Mouse (Mus musculus): ENCODE measurements around the gene Rprm. TPM values are rescaled to one million over a fixed set of nuclear protein-coding genes. Genes with fewer than 3 reads are reported as not detected.

The Rprm gene
- polyA plus RNA-seq (2016; fragmentation: Nextera tagmentation; extraction: Ambion mirVana) = 83.9 and 90.5 TPM in 2 replicates

DNA sequence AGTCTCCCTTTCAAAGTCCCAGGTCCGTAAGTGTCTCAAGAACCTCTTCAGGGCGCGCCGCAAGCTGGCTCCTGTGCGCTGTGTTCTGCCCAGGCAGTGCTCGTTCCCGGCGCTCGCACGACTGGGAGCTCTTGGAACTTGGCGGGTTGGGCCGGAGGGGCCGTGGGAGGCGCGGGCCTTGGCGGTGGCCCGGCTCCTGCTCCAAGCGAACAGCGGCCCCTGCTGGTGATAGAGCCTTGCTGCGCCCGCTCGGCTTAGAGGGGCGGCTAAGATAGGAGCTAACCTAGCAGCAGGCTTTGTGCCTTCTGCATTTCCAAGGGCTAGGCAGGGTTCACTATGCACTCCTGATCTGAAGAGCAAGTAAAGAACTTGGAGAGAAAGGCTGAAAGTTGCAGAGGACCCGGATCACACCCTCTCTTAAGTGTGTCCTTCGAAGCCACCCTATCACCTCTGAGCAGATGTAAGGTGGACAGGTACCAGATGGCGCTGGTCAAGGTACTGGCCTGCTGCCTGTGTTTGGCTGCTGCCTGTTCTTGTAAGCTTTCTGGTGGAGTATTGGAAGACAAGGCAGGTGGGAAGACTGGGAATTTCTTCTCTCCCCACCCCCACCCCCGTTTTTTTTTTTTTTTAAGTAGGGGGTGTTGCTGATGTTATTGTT is at the start of gene Rprm:
TSS of gene Rprm (minus strand) at position 123 of the 658 bp plus-strand sequence.
- H3K4me1 ChIP-seq = peaks cover 24% of the 10 kb centered on the region
- H3K4me3 ChIP-seq (replicated peaks) = peak within 1 kb of the TSS; percentile 55
- peaks cover 22% of the 10 kb centered on the region for H3K27me3 ChIP-seq
- no peaks in the 10 kb centered on the region for H3K9me3 ChIP-seq
- H3K36me3 ChIP-seq (replicated peaks) = no peaks in the 10 kb centered on the region
- H3K4me2 ChIP-seq = peak within 1 kb of the TSS; percentile 66
- 5% methylated on average over 27 of the region's 27 CpGs for WGBS
- ATAC-seq (ENCODE audit: low FRiP score) = peak; percentile 95
- peak within 1 kb of the TSS; percentile 87 for H3K27ac ChIP-seq
- H3K9ac ChIP-seq = peak within 1 kb of the TSS; percentile 60

DNA sequence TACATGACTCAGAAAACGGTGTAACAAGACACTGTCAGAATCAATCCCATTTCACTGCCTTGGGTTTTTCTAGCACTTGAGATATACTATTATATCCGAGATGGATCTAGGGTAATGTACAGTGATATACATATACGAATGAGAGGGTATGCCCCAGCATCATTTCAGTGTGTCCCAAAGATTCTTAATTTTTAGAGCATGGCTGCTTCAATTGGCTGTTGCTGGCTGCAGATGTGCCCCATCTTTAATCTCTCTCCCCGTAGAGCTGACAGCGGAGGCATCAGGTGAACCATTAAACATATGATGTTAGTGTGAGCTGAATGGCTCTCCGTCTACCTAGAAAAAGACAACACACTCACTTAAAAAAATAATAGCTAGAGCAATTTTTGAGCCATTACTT is 34.0 kb upstream of the Rprm start:
- Histone ChIP-seq H3K4me1 (no peaks in the 10 kb centered on the region), H3K27me3 (no peaks in the 10 kb centered on the region), H3K9ac (no peak overlapping the region), H3K27ac (no peak overlapping the region), H3K9me3 (no peaks in the 10 kb centered on the region), H3K4me2 (no peak overlapping the region), H3K4me3 (replicated peaks) (no peak overlapping the region), H3K36me3 (replicated peaks) (no peaks in the 10 kb centered on the region)
- ATAC-seq (ENCODE audit: low FRiP score) = peak; percentile 39; the same call in 1 of the 2 replicates
- WGBS = 74% methylated on average over 6 of the region's 6 CpGs

DNA sequence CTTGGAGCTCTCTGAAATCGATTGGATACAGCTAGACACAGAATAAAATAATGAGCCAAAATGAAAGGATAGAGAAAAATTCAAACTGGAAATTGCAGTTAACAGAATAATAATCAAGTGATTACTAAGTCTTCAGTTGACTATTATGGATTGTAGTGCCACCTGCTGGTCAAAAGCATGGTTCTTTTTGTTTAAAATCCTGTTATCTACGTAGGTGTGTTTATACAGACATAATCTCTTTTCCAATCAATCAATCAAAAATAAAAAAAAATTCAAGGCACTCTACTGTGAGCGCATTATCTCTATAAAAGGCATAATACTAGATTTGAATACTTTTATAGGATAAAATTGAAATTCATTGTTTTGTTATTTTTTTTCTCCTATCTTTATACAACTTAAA is 33.5 kb upstream of the Rprm start:
- WGBS = 27% methylated on average over 3 of the region's 3 CpGs
- no peaks in the 10 kb centered on the region for H3K4me1 ChIP-seq
- no peaks in the 10 kb centered on the region for H3K27me3 ChIP-seq
- no peak overlapping the region for H3K9ac ChIP-seq
- no peak overlapping the region for H3K27ac ChIP-seq
- H3K9me3 ChIP-seq = no peaks in the 10 kb centered on the region
- no peaks in the 10 kb centered on the region for H3K36me3 ChIP-seq (replicated peaks)
- no peak overlapping the region for H3K4me3 ChIP-seq (replicated peaks)
- peak; percentile 23; the same call in 1 of the 2 replicates for ATAC-seq (ENCODE audit: low FRiP score)
- no peak overlapping the region for H3K4me2 ChIP-seq

DNA sequence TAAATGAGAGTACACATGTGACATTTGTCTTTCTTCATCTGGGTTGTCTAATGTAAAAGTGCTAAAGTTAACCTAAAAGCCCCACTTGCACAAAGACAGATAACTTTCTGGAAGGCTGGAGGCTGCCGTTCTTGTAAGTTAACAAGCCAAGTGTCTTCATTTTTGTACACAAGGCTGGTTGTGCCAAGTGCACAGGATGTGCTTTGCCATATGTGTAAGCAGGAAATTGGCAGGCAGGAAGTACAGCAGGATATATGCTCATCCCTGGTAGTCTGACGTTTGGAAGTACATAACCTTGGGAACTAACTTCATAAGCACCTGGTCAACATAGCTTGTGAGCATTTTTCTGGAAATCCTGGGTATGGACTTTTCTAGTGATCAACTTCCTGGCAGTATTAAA is 25.9 kb upstream of the Rprm start:
- no peak overlapping the region for H3K4me2 ChIP-seq
- H3K36me3 ChIP-seq (replicated peaks) = no peaks in the 10 kb centered on the region
- H3K4me3 ChIP-seq (replicated peaks) = no peak overlapping the region
- no peaks in the 10 kb centered on the region for H3K4me1 ChIP-seq
- ATAC-seq (ENCODE audit: low FRiP score) = no peak
- 77% methylated on average over 2 of the region's 2 CpGs for WGBS
- no peak overlapping the region for H3K9ac ChIP-seq
- no peak overlapping the region for H3K27ac ChIP-seq
- no peaks in the 10 kb centered on the region for H3K9me3 ChIP-seq
- H3K27me3 ChIP-seq = no peaks in the 10 kb centered on the region

DNA sequence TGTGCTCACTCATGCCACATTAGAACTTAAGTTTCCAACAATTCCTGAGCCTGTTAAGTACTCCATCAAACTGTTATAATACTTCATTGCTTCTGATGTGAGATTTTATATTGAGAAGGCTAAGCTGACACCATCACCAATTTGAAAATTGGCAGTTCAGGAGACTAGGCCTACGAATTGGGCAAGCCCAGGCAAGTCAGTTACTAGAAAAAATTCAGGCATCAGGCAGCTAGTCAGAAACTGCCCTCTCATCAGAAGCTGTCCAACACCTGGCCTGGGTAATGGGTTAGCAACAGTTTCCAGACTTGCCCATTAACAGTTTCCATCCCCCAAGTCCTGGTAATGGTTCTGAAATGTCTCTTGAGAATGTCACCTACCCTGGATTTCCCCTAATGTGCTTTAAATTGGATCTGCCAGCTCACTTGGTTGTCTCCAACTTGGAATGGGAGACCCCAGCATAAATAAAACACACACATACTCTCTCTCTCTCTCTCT is 20.9 kb upstream of the Rprm start:
- 68% methylated on average over 1 of the region's 1 CpGs for WGBS
- Histone ChIP-seq H3K27ac (no peak overlapping the region), H3K9ac (no peak overlapping the region), H3K4me1 (no peaks in the 10 kb centered on the region), H3K4me2 (no peak overlapping the region), H3K9me3 (no peaks in the 10 kb centered on the region), H3K36me3 (replicated peaks) (no peaks in the 10 kb centered on the region), H3K4me3 (replicated peaks) (no peak overlapping the region), H3K27me3 (no peaks in the 10 kb centered on the region)
- ATAC-seq (ENCODE audit: low FRiP score) = no peak

DNA sequence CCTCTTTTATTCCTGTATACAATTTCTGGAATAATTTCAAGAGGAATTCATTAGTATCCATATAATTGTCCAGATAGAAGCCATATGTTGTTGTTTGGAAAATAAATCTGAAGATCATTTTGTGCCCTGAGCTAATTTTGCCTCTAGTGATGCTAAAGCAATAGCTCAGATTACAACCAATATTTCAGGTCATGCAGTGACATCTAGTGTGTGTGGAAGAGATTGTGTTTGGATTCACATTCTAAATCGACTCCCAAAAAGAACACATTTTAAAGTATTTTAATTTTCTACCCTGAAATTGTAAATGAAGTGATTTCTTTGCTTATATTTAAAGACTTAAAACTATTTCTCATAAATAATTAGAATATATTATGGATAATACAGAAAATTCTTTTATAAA is 14.6 kb upstream of the Rprm start:
- H3K4me3 ChIP-seq (replicated peaks) = no peak overlapping the region
- H3K9ac ChIP-seq = no peak overlapping the region
- 85% methylated on average over 1 of the region's 1 CpGs for WGBS
- no peak overlapping the region for H3K27ac ChIP-seq
- ATAC-seq (ENCODE audit: low FRiP score) = no peak
- no peak overlapping the region for H3K4me2 ChIP-seq
- no peaks in the 10 kb centered on the region for H3K9me3 ChIP-seq
- no peaks in the 10 kb centered on the region for H3K4me1 ChIP-seq
- H3K27me3 ChIP-seq = no peaks in the 10 kb centered on the region
- H3K36me3 ChIP-seq (replicated peaks) = no peaks in the 10 kb centered on the region

DNA sequence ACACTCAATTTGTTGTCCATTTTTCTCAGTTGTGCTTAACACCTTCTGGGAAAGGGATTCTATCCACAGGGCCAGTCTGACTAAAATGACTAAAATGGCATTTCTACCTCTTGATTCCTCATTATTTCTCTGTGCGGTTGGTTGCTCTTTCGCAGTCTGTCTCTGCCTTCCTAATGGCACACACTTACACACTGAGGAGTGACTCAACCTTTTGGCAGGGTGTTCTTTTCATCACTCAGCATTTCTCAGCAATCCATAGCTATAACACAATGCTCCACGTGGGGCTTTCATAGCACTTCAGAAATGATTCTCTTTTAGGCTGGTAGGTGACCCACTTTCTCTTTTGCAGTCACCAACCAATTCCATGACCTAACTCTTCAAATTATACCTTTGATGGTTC is 7.3 kb upstream of the Rprm start:
- Histone ChIP-seq H3K27ac (no peak overlapping the region), H3K36me3 (replicated peaks) (no peaks in the 10 kb centered on the region), H3K9me3 (no peaks in the 10 kb centered on the region), H3K4me2 (no peak overlapping the region), H3K27me3 (no peaks in the 10 kb centered on the region), H3K9ac (no peak overlapping the region), H3K4me1 (no peaks in the 10 kb centered on the region), H3K4me3 (replicated peaks) (no peak overlapping the region)
- 86% methylated on average over 3 of the region's 3 CpGs for WGBS
- ATAC-seq (ENCODE audit: low FRiP score) = no peak

DNA sequence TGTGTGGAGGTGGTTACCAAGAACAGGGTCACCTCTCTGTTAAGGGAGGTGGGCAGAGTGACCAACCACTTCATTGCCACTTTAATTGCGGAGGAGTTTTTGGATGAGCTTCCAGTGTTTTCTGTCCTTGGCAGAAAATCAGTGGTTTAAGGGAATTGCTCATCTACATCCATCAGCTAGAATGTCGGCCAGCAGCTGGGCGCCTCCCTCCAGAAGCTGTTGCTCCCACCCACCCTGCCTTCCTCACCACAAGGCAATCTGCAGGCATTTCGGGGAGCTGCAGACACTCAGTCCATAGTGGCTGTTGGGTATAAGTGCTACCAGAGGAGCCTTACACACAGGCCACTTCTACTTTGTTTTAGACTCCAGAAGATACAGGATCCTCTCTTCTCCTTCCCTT is 902 bp upstream of the Rprm start:
- no peaks in the 10 kb centered on the region for H3K9me3 ChIP-seq
- no peak overlapping the region for H3K27ac ChIP-seq
- H3K27me3 ChIP-seq = peaks cover 17% of the 10 kb centered on the region
- H3K4me2 ChIP-seq = no peak overlapping the region
- H3K4me3 ChIP-seq (replicated peaks) = no peak overlapping the region
- WGBS = 83% methylated on average over 4 of the region's 4 CpGs
- no peaks in the 10 kb centered on the region for H3K36me3 ChIP-seq (replicated peaks)
- H3K9ac ChIP-seq = no peak overlapping the region
- peaks cover 18% of the 10 kb centered on the region for H3K4me1 ChIP-seq
- no peak for ATAC-seq (ENCODE audit: low FRiP score)

DNA sequence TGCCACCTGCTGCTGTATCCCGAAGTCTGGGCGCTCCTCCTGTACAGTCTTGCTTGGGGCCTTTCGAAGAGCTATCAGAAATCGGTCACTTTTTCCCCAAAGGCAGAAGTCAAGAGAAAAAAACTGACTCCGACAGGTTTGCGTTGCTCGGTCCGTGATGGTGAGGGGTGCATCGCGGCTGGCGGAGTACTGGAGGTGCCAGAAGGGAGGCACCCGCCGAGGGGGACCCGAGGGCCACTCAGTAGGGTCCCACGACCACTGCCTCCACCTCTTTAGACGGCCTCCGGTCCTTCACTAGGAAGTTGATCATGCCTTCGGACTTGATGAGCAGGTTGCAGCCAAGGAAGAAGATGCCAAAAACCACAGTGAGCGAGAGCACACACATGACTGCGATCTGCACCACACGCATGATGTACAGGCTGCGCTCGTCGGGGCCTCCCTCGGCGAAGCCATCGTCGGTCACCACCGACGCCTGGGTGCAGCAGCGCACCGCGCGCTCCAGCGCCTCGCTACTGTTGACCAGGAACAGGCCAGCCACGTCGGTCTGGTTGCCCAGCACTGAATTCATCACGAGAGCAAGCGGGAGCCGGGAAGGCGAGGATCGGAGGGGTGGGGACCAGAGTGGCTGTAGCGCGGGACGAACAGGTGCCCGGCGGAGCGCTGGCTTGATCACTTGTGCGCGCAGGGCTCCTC is 469 bp downstream of the Rprm start:
- Histone ChIP-seq H3K9me3 (no peaks in the 10 kb centered on the region), H3K36me3 (replicated peaks) (no peaks in the 10 kb centered on the region), H3K4me1 (peaks cover 30% of the 10 kb centered on the region), H3K9ac (peak overlapping the region; percentile 60), H3K27me3 (peaks cover 22% of the 10 kb centered on the region), H3K4me3 (replicated peaks) (peak overlapping the region; percentile 55), H3K27ac (peak overlapping the region; percentile 87), H3K4me2 (peak overlapping the region; percentile 66)
- WGBS = under 1% methylated on average over 51 of the region's 51 CpGs
- peak; percentile 81 for ATAC-seq (ENCODE audit: low FRiP score)

DNA sequence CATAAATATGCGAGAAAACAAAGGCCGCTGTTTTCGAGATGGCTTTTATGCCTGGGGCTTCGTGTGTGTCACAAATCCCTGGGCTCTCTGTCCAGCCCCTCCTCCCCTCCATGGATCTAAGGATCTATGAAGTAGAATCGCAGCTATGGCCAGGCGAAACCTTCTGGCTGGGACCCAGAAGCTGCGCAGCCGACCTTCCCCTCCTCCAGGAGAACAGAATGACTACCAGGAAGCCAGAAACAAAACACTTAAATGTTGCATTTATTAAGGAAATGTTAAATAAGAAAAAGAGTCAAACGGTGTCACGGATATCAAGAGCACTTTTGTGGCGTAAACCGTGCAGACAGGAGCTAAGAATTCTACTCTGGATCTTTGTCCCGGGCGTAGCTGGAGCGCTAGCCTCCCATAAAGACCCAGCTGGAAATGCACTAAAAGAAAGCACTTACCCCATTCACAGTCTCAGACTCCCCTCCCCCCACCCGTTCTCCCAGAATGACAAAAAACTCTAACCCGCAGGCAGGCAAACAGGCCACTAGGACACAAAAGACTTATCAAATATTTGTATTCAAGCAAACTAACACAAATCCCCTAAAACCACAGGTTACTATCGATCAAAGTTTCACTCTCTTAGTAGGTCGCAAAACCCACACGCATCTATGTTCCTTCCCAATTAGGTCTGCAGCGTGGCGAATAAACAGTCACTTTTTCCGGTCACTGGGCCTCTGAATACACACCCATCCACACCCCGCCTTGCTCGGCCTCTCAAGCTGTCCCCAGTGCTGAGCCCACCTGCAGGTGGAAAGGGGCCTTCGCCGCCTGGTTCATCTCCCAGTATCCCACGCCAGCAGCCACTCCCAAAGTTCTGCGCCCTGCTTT is 1.3 kb downstream of the Rprm start:
- peak overlapping the region; percentile 66 for H3K4me2 ChIP-seq
- H3K36me3 ChIP-seq (replicated peaks) = no peaks in the 10 kb centered on the region
- H3K9me3 ChIP-seq = no peaks in the 10 kb centered on the region
- WGBS = under 1% methylated on average over 29 of the region's 29 CpGs
- H3K9ac ChIP-seq = peak overlapping the region; percentile 60
- peak overlapping the region; percentile 55 for H3K4me3 ChIP-seq (replicated peaks)
- peaks cover 33% of the 10 kb centered on the region for H3K4me1 ChIP-seq
- H3K27me3 ChIP-seq = peaks cover 22% of the 10 kb centered on the region
- H3K27ac ChIP-seq = peak overlapping the region; percentile 87
- peak; percentile 43 for ATAC-seq (ENCODE audit: low FRiP score)

DNA sequence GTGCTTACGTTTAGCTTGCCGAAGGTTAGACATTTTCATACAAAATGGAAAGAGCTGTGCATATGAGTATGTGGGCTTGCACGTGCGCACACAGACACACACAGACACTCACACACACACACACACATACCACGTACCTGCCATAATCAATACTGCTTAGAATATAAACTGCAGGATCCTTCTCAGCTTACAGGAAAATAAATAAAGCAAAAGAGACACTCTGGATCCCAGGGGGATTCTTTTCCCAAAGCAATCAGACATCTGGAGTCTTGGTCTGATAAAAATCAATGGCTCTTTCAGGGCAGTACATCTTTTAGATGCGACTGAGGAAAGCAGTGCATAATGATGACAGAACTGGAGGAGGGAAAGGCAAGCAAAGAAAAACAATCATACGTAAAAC is 6.4 kb downstream of the Rprm start:
- Histone ChIP-seq H3K36me3 (replicated peaks) (no peaks in the 10 kb centered on the region), H3K4me3 (replicated peaks) (no peak overlapping the region), H3K9ac (no peak overlapping the region), H3K4me2 (no peak overlapping the region), H3K4me1 (peaks cover 23% of the 10 kb centered on the region), H3K9me3 (no peaks in the 10 kb centered on the region), H3K27me3 (peaks cover 12% of the 10 kb centered on the region), H3K27ac (no peak overlapping the region)
- peak; percentile 47; the same call in 1 of the 2 replicates for ATAC-seq (ENCODE audit: low FRiP score)
- 78% methylated on average over 7 of the region's 7 CpGs for WGBS

DNA sequence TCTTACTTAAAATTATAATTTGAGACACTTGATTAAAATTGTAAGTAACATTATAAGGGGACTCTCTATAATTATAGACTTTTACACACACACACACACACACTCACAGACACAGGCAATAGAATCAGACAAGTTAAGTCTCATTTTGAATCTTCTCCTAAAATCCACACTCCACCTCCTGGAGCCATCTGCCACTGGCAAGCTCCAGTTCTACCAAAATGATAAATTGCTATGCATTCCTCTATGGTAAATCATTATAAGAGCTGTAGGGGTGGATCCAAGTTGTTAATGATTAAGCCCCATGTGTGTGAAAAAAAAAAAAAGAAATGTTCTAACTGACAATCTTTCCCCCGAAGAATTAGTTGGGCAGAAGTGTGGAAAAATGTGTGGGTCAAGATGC is 13.8 kb downstream of the Rprm start:
- Histone ChIP-seq H3K9me3 (no peaks in the 10 kb centered on the region), H3K4me2 (no peak overlapping the region), H3K9ac (no peak overlapping the region), H3K4me3 (replicated peaks) (no peak overlapping the region), H3K36me3 (replicated peaks) (no peaks in the 10 kb centered on the region), H3K27ac (no peak overlapping the region), H3K27me3 (no peaks in the 10 kb centered on the region), H3K4me1 (no peaks in the 10 kb centered on the region)
- ATAC-seq (ENCODE audit: low FRiP score) = no peak
- WGBS = 92% methylated on average over 1 of the region's 1 CpGs
